Mouse (Mus musculus): ENCODE data around the gene Parn. TPM values are rescaled to one million over a fixed set of nuclear protein-coding genes. Genes with fewer than 3 reads are reported as not detected.
A peak's percentile ranks its signal among the peaks of the same experiment; 100 is the strongest.
"Not testable (repeated sequence)": the region's sequence is repeated elsewhere in the genome, so short reads cannot be mapped to it uniquely, and the experiment has no call there.

Parn gene
- 41.7 TPM in 2 replicates for polyA plus RNA-seq (2015; fragmentation: Nextera tagmentation; extraction: Ambion mirVana)

- peak; percentile 95 for DNase-seq (ENCODE audit: low spot score)
These were observed at the start of gene Parn for GRCm38 (mm10) chr16:13667878-13668343. Gene Parn (minus strand): TSS chr16:13668170.

DNA sequence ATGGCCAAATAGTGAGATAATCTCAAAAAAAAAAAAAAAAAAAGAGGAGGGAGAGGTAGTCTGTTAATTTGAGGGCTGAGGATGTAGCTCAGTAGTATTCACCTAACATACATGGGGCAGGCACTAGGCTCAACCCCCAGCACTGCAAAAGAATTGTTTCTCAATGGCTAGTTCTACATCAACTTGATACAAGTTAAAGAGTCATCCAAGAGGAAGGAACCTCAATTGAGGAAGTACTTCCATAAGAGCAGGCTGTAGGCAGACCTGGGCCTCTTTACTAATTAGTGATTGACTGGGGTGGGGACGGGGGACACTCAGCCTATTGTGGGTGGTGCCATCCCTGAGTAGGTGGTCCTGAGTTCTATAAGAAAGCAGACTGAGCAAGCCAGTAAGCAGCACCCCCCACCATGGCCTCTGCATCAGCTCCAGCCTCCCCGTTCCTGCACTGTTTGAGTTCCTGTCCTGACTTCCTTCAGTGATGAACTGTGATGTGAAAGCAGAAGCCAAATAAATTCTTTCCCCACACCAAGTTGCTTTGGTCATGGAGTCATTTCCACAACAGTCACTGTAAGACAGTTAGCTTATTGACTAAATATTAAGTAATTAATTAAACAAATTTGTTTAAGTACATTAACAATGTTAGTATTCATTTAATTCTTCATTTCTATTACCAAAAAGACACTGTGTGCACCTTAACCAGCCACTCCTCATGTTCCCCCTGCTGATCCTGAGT lies 49.0 kb upstream of the Parn start:
- DNase-seq (ENCODE audit: low spot score) = no peak

DNA sequence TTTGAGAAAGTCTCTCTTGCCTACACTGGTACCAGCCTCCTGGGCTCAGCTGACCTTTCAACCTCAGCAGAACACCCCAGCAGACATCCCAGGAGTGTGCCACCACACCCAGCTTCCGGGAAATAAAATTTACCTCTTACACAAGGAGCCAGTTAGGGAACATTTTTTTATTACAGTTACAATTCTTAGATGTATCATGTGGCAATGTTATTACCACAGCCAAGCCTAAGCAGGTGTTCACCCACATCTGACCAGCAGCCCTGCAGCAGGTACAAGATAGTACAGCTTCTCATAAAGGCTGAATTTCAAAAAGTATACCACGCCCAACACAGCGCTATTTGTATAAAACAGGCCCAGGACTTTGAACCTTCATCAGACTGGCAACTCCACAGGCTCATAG lies 46.9 kb upstream of the Parn start:
- DNase-seq (ENCODE audit: low spot score) = no peak

DNA sequence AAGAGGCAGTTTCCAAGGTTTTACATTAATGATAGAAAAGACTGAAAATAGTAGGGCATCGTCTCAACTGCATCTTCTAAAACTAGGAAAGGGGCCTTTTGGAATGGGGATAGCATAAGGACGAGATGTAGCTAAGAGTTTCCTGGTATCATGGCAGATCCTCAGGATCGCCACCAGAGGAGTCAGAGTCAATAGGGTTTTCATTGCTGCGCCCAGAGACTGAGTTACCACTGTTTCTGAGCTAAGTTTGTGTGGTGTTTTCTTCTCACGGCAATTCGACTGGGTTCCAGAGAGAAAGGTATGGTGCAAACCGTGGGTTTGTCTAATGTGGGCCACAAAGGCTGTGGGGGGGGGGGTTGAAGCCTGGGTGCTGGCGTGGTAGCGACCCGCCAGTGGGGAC lies 36.7 kb upstream of the Parn start:
- no peak for DNase-seq (ENCODE audit: low spot score)

DNA sequence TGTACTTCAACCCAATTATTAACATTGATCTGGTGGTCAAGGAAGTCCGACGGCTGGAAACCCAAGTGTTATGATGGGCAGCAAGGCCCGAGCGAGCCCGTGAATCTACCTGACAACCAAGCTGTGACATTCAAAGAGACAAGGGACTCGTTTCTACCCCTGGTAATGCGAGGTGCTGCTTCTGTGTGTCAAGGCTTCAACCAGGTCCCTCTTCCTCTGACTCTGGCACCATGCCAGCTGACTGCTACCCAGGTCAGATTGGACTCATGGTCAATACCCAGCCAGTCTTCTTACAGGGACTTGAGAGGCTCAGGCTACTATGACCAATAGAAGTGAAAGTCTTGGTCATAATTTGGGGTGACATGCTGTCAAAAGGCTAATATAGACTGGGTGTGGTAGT lies 34.2 kb upstream of the Parn start:
- DNase-seq (ENCODE audit: low spot score) = no peak

DNA sequence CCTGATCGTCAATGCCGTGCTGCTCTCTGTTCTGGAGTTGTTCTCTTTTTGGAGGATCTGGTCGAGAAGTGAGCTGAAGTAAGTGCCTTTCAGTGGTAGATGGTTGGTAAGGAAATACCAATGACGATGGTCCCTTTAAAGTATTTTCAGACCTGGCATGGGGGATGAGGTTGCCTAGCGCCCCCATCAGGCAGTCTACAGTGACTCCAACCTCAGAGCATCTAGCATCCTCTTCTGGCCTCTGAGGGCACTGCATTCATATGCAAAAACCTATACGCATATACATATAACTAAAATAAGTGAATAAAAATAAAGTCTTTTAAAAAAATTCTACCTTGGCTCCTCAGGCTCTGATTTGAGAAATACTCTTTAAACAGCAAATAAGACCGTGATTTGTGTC lies 31.0 kb upstream of the Parn start:
- DNase-seq (ENCODE audit: low spot score) = no peak

DNA sequence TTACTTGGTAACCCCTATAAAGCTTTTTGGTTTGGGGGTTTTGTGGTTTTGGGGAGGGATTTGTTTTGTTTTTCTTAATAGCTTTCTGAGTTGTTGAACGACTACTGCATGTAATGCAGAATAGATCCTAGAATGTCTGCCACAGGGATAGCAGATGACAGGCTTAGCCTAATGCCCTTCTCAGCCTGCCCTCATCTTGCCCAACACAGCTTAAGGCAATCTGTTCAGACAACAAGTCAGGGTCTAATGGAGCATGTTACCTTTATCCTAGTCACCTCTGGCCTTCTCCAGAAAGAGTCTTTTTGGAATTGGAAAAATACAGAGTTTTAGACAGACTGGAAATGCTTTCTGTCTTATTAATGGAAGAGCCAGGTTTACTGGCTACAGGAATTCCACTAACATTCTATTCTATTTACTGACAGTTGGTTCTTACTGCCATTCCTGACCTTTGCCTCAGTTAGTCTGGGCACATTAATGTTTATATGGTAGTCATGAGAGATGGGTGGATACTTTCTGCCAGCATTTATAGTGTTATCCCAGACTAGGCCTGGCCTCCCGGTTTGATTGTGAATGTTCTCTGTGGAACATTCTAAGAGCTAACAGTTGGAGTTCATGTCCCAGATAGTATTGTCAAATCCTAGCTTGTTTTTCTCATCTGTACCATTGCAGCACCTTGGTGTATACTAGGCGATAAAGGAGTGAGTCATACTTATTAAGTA lies 10.8 kb upstream of the Parn start:
- no peak for DNase-seq (ENCODE audit: low spot score)

- no peak for DNase-seq (ENCODE audit: low spot score)
These were observed 6.5 kb upstream of the Parn start for GRCm38 (mm10) chr16:13674511-13674910.

DNA sequence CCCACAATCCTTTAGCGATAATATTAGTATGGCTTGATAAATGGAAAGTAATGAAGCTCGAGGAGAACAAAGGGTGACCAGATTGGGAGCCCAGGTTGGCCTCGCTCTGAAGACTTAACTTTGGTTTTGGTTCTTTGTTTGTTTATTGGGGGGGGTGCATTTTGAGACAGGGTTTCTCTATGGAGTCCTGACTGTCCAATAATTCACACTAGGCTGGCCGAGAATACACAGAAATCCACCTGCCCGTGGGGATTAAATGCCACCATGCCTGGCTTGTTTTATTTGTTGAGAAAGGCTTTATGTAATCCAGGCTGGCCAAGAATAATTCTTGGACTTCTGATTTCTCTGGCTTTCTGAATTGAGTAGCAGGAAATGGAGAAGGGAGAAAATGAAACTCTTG lies 5.1 kb upstream of the Parn start:
- no peak for DNase-seq (ENCODE audit: low spot score)

DNA sequence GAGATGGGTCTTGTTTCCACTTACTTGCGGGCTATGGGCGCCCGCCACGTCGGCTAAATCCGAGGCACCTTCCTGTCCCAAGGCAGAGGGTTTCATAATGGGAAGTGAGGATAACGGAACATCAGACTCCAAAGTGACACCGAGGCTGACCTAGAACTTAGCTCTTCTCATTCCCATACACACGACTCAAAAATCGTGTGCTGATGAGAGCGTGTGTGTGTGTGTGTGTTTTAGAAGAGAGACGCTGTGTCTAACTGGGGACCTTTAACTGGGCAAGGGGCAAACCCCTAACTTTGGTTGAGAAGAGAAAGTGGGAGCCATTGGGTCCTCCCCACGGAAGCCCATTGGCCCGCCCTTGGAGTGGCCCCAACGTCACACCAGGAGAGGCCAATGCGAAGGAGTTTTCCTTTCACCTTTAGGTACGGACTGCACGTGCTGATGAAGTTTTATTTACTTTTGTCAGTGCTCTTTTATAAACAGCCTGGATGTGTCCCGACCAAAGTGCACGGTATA lies 4.5 kb upstream of the Parn start:
- DNase-seq (ENCODE audit: low spot score) = peak; percentile 81

GRCm38 (mm10) chr16:13671685-13672385 lies 3.9 kb upstream of the Parn start, which contains the start of the genes Bfar and 3110001I22Rik:
Gene Bfar (plus strand): TSS chr16:13671858.
Gene 3110001I22Rik (plus strand): TSS chr16:13671929.
- DNase-seq (ENCODE audit: low spot score) = peak; percentile 97

GRCm38 (mm10) chr16:13670896-13671295 lies 2.9 kb upstream of the Parn start:
- DNase-seq (ENCODE audit: low spot score) = not testable (repeated sequence)

- no peak for DNase-seq (ENCODE audit: low spot score)
These were observed 1.3 kb upstream of the Parn start for GRCm38 (mm10) chr16:13669282-13669681.

GRCm38 (mm10) chr16:13668402-13669108 lies 585 bp upstream of the Parn start:
- DNase-seq (ENCODE audit: low spot score) = no peak

DNA sequence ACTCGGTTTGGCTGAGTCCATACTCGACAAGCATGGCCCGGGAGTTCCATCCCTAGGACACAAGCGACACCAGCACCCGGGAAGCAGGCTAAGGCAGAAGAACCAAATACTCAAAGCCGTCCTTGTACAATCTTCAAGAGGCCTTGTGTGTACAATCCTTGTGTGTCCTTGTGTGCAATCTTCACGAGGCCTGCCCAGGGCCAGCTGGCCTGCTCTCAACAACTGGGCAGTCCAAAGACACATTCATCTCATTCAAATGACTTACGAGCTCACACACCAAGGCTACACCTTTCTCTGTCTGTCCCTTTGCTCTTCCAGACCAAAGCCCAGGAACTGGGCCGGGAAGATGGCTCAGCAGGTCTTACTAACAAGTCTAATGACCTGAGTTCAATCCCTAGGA lies 7.2 kb downstream of the Parn start:
- no peak for DNase-seq (ENCODE audit: low spot score)

DNA sequence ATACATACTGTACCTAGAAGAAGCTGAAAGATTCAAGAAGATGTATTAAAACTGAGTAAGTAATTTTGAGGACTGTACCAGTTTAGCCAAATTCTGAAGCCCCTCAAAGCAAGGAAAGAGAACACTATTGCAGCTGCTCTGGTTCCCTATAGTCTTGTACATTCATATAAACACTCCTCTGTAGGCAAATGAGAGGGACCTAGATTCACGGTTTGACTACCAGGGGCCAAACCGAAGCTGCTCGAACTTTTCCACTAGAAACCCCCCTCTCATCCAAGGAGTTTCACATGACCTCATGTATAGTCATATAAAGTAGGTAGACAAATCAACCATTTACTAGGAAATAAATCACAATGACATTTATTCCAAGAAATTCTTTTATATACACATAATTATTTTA lies 9.1 kb downstream of the Parn start:
- DNase-seq (ENCODE audit: low spot score) = no peak

- no peak for DNase-seq (ENCODE audit: low spot score)
These were observed 22.0 kb downstream of the Parn start for GRCm38 (mm10) chr16:13645930-13646329.

- no peak for DNase-seq (ENCODE audit: low spot score)
These were observed 23.5 kb downstream of the Parn start for GRCm38 (mm10) chr16:13644474-13644873.

DNA sequence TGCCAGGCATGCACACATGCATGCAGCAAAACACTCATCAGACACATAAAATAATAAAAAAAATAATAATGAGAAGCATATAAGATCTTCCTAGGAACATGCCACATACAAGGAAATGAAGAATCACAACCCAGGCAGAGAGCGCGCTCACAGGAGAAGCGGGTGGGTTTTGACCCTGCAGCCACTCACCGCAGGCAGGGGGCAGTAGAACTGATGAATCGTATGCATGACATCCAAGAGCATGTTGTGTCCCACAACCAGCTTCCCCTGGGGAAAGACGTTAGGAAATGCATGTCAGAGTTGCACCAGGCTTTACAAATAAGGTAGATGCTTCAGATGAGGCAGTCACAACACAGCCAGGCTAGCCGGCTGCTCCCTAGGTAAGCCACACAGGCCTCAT lies 27.9 kb downstream of the Parn start:
- DNase-seq (ENCODE audit: low spot score) = peak; percentile 12

DNA sequence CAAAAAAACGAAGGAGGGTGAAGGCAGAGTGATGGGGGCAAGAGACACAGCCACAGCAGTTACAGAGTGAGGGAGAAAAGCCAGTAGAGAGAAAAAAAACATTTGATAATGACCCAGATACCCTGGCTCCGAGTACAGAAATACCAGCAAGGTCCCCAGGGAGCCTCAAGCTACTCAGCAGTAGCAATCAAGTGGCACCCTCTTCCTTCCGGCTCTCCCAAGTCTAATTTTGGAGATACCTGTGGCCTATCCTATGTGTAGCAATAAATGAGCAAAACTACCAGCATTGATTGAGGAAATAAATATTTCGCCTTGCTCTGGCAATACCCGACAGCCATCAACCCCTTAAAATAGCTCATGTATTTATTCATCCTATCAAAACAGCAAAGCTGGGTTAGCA lies 28.5 kb downstream of the Parn start:
- no peak for DNase-seq (ENCODE audit: low spot score)

DNA sequence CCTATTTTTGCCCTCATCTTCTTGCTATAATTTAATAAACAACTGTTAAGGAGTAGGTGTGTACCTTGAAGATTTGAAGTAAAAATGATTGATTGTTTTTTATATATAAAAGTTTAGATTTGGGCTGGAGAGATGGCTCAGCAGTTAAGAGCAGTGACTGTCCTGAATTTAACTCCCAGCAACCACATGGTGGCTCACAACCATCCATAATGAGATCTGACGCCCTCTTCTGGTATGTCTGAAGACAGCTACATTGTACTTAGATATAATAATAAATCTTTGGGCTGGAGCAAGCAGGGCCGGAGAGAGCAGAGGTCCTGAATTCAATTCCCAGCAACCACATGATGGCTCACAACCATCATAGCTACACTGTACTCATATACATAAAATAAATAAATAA lies 29.8 kb downstream of the Parn start:
- not testable (repeated sequence) for DNase-seq (ENCODE audit: low spot score)
